Mouse (Mus musculus) brain, embryonic 14.5 days (tissue): ENCODE measurements around the gene Arpp21.

Experiments
- CTCF ChIP-seq: fragments of 200-500 bp; IDR thresholded peaks from 2 replicates; pipeline ENCODE4 v1.5.1; 2012; ENCODE audit warnings: inconsistent platforms, mild to moderate bottlenecking, moderate library complexity, borderline replicate concordance; ENCODE audit not compliant: insufficient read depth, insufficient read length; ENCODE audit errors: extremely low read depth
- POLR2A ChIP-seq: fragments of 200-500 bp; IDR thresholded peaks from 2 replicates; pipeline ENCODE4 v1.6.1; 2012; ENCODE audit warnings: mild to moderate bottlenecking, inconsistent platforms, borderline replicate concordance; ENCODE audit not compliant: poor library complexity, insufficient read depth, insufficient read length, severe bottlenecking; ENCODE audit errors: extremely low read depth

- TF ChIP-seq CTCF: no peak
- no peak for TF ChIP-seq POLR2A
Observed at GRCm38 (mm10) chr9:112180006-112180405, 55.7 kb downstream of the Arpp21 start.
